Mouse (Mus musculus): ENCODE data around the gene Eps8. TPM values are rescaled to one million over a fixed set of nuclear protein-coding genes. Genes with fewer than 3 reads are reported as not detected.
"Not testable (repeated sequence)": the region's sequence is repeated elsewhere in the genome, so short reads cannot be mapped to it uniquely, and the experiment has no call there.

Gene Eps8
- polyA plus RNA-seq, 1 experiment, result 23.0 TPM

GRCm38 (mm10) chr6:137492582-137492981 is 162.1 kb downstream of the Eps8 start:
- Histone ChIP-seq H3K27ac (ENCODE audit: insufficient read depth, low read length) (no peak overlapping the region), H3K4me3 (ENCODE audit: insufficient read depth, low read length) (no peak overlapping the region), H3K4me1 (ENCODE audit: control insufficient read depth, insufficient read depth, low read length) (no peaks in the 10 kb centered on the region)
- TF ChIP-seq CTCF (IDR thresholded peaks at IDR 0.05; ENCODE audit: extremely low read depth, insufficient read depth, low read length) (no peak), POLR2A (IDR thresholded peaks at IDR 0.05; ENCODE audit: extremely low read depth, insufficient read depth, low read length) (no peak)

GRCm38 (mm10) chr6:137491659-137492058 is 163.0 kb downstream of the Eps8 start:
- Histone ChIP-seq H3K4me1 (ENCODE audit: control insufficient read depth, insufficient read depth, low read length) (no peaks in the 10 kb centered on the region), H3K4me3 (ENCODE audit: insufficient read depth, low read length) (no peak overlapping the region), H3K27ac (ENCODE audit: insufficient read depth, low read length) (no peak overlapping the region)
- TF ChIP-seq CTCF (IDR thresholded peaks at IDR 0.05; ENCODE audit: extremely low read depth, insufficient read depth, low read length) (no peak), POLR2A (IDR thresholded peaks at IDR 0.05; ENCODE audit: extremely low read depth, insufficient read depth, low read length) (no peak)

DNA sequence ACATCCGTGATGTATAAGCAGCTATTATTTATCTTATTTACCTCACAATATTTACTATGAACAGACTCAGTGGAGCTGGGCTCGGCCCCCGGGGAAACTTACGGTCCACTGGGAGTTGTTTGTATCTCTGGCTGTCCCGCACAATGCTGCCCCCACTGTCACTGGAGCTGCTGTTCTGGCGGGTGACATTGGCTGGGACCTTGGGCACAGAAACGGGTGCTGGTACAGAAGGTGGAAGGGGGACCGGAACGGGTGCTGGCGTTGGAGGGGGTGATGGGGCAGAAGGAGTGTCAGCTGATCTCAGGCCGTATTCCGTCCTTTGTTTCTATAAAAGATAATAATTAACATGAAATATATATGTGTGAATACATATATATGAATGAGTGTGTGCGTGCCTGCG is 164.6 kb downstream of the Eps8 start:
- H3K4me3 ChIP-seq (ENCODE audit: insufficient read depth, low read length), result no peak overlapping the region
- no peak for TF ChIP-seq POLR2A (IDR thresholded peaks at IDR 0.05; ENCODE audit: extremely low read depth, insufficient read depth, low read length)
- no peak for TF ChIP-seq CTCF (IDR thresholded peaks at IDR 0.05; ENCODE audit: extremely low read depth, insufficient read depth, low read length)
- H3K4me1 ChIP-seq (ENCODE audit: control insufficient read depth, insufficient read depth, low read length), result no peaks in the 10 kb centered on the region
- no peak overlapping the region for H3K27ac ChIP-seq (ENCODE audit: insufficient read depth, low read length)

GRCm38 (mm10) chr6:137487443-137487842 is 167.2 kb downstream of the Eps8 start:
- Histone ChIP-seq H3K4me1 (ENCODE audit: control insufficient read depth, insufficient read depth, low read length) (no peaks in the 10 kb centered on the region), H3K27ac (ENCODE audit: insufficient read depth, low read length) (no peak overlapping the region), H3K4me3 (ENCODE audit: insufficient read depth, low read length) (no peak overlapping the region)
- no peak for TF ChIP-seq CTCF (IDR thresholded peaks at IDR 0.05; ENCODE audit: extremely low read depth, insufficient read depth, low read length)
- no peak for TF ChIP-seq POLR2A (IDR thresholded peaks at IDR 0.05; ENCODE audit: extremely low read depth, insufficient read depth, low read length)

- no peak overlapping the region for H3K4me3 ChIP-seq (ENCODE audit: insufficient read depth, low read length)
- TF ChIP-seq CTCF (IDR thresholded peaks at IDR 0.05; ENCODE audit: extremely low read depth, insufficient read depth, low read length) (no peak), POLR2A (IDR thresholded peaks at IDR 0.05; ENCODE audit: extremely low read depth, insufficient read depth, low read length) (no peak)
- no peak overlapping the region for H3K27ac ChIP-seq (ENCODE audit: insufficient read depth, low read length)
- no peaks in the 10 kb centered on the region for H3K4me1 ChIP-seq (ENCODE audit: control insufficient read depth, insufficient read depth, low read length)
Measured at GRCm38 (mm10) chr6:137482891-137483290, 171.8 kb downstream of the Eps8 start.

DNA sequence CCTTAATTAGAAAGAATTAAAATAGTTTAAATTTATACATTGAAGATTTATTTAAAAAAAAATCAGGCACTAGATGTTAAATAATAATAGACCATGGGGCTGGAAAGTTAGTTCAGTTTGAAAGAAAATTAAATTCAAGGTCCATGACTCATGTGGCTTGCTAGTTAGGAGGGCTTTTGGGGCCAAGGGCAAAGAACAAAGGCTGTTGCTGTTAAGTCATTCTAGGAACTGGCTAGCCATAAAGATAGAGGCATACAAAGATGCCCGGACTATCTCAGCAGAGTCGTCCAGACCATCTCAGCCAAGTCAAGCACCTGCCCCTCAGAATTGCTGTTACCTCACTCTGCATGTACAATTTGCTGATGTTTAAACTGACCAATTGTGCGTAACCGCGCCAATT is 179.0 kb downstream of the Eps8 start:
- H3K4me1 ChIP-seq (ENCODE audit: control insufficient read depth, insufficient read depth, low read length); H3K27ac ChIP-seq (ENCODE audit: insufficient read depth, low read length); H3K4me3 ChIP-seq (ENCODE audit: insufficient read depth, low read length): not testable (repeated sequence)

- Histone ChIP-seq H3K27ac (ENCODE audit: insufficient read depth, low read length) (no peak overlapping the region), H3K4me1 (ENCODE audit: control insufficient read depth, insufficient read depth, low read length) (peaks cover 6% of the 10 kb centered on the region; the same call in 1 of the 2 replicates), H3K4me3 (ENCODE audit: insufficient read depth, low read length) (no peak overlapping the region)
- TF ChIP-seq CTCF (IDR thresholded peaks at IDR 0.05; ENCODE audit: extremely low read depth, insufficient read depth, low read length), result no peak
- no peak for TF ChIP-seq POLR2A (IDR thresholded peaks at IDR 0.05; ENCODE audit: extremely low read depth, insufficient read depth, low read length)
Measured at GRCm38 (mm10) chr6:137473433-137473832, 181.2 kb downstream of the Eps8 start.

DNA sequence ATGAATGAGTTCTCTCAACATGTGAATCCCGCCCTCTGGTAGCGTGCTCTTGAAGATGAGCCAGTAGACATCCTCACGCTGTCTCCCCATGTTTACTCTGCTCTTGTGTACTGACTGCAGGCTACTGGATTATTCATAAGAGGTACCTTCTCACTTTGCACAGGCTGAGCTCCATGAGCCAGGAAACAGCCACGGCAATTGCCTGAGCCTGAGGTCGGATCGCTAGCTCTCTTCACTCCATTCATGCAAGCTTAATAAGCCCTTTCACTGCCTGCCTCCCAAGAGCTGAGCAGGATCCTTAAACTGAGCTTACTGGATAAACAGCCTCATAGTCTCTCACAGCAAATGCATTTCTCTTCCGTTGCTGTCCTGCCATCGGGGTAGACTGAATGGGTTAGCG is 182.5 kb downstream of the Eps8 start:
- H3K4me3 ChIP-seq (ENCODE audit: insufficient read depth, low read length), result no peak overlapping the region
- no peak overlapping the region for H3K27ac ChIP-seq (ENCODE audit: insufficient read depth, low read length)
- peaks cover 6% of the 10 kb centered on the region; the same call in 1 of the 2 replicates for H3K4me1 ChIP-seq (ENCODE audit: control insufficient read depth, insufficient read depth, low read length)
- TF ChIP-seq POLR2A (IDR thresholded peaks at IDR 0.05; ENCODE audit: extremely low read depth, insufficient read depth, low read length), result no peak
- no peak for TF ChIP-seq CTCF (IDR thresholded peaks at IDR 0.05; ENCODE audit: extremely low read depth, insufficient read depth, low read length)

DNA sequence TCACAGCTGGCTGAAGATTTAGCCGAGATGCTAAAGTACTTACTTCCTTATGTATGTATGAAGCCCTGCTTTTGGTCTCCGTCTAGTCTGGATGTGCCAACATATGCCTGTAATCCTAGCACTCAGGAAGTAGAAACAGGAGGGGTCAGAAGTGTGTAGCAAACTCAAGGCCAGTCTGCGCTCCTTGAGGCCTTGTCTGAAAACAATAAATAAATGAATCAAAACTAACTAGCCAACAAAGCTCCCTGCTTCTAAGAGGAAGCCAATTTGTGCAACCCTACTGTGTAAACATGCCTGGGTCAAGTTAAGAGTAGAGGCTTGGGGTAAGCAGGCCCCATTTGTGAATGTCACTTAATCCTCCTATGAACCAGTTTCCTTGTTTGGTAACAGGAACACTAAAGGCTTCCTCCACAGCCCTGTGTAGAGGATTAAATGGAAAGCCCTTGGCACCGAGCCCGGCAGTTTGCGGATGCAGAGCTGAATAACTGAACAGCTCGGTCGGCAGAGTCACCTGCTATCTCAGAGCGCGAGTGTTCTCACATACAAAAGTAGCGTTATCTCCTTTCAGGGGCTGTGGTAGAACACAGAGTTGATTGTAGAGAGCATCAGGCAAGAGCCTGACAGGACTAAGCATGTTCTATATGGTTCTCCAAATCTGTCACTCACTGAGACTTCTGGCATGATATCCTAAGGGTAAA is 183.6 kb downstream of the Eps8 start:
- Histone ChIP-seq H3K4me3 (ENCODE audit: insufficient read depth, low read length) (no peak overlapping the region), H3K27ac (ENCODE audit: insufficient read depth, low read length) (peak overlapping the region; percentile 65), H3K4me1 (ENCODE audit: control insufficient read depth, insufficient read depth, low read length) (peaks cover 6% of the 10 kb centered on the region; the same call in 1 of the 2 replicates)
- TF ChIP-seq CTCF (IDR thresholded peaks at IDR 0.05; ENCODE audit: extremely low read depth, insufficient read depth, low read length) (no peak), POLR2A (IDR thresholded peaks at IDR 0.05; ENCODE audit: extremely low read depth, insufficient read depth, low read length) (no peak)

DNA sequence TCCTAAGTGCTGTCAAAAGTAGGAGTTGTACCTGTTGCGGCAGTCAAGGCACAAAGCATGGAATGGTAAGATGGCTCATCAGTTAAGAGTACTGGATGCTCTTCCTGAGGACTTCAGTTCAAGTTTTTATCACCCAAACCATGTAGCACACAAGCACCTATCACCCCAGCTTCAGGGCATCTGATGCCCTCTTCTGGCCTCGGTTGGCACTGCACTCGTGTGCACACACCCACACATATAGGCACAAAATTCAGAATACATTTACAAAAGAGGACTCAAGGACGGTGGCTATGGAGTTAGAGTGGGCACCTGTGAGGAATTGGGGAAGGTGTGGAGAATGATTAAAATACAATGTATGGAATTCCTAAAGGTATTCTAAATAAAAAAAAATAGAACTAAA is 185.1 kb downstream of the Eps8 start:
- TF ChIP-seq POLR2A (IDR thresholded peaks at IDR 0.05; ENCODE audit: extremely low read depth, insufficient read depth, low read length) (no peak), CTCF (IDR thresholded peaks at IDR 0.05; ENCODE audit: extremely low read depth, insufficient read depth, low read length) (no peak)
- H3K4me3 ChIP-seq (ENCODE audit: insufficient read depth, low read length), result no peak overlapping the region
- peaks cover 6% of the 10 kb centered on the region; the same call in 1 of the 2 replicates for H3K4me1 ChIP-seq (ENCODE audit: control insufficient read depth, insufficient read depth, low read length)
- H3K27ac ChIP-seq (ENCODE audit: insufficient read depth, low read length), result no peak overlapping the region

Data from cortical plate, adult 2 months (tissue).